Mouse (Mus musculus): Measurements from ENCODE around the gene Gm11549.

- TF ChIP-seq CTCF (conservative IDR thresholded peaks at IDR 0.05 in 1 of 2, IDR thresholded peaks at IDR 0.05 in 1 of 2; ENCODE audit: low read depth in 2 of 2, low read length in 2 of 2) (no peak), JUN (IDR thresholded peaks at IDR 0.05; ENCODE audit: insufficient read depth, low read depth, low read length) (no peak), POLR2AphosphoS2 (IDR thresholded peaks at IDR 0.05; ENCODE audit: low read depth, low read length) (no peak), USF1 (IDR thresholded peaks at IDR 0.05; ENCODE audit: low read depth, low read length) (no peak), NELFE (IDR thresholded peaks at IDR 0.05; ENCODE audit: low read depth, low read length) (no peak), MEF2A (IDR thresholded peaks at IDR 0.05; ENCODE audit: borderline replicate concordance, low read depth, low read length) (no peak), TCF12 (IDR thresholded peaks at IDR 0.05; ENCODE audit: low read depth, low read length) (no peak), RAD21 (IDR thresholded peaks at IDR 0.05; ENCODE audit: low read depth, low read length) (no peak), MAFK (IDR thresholded peaks at IDR 0.05; ENCODE audit: insufficient replicate concordance, low read length) (no peak), ZC3H11A (IDR thresholded peaks at IDR 0.05; ENCODE audit: low read depth, low read length) (no peak), EP300 (IDR thresholded peaks at IDR 0.05; ENCODE audit: low read length) (no peak), JUND (conservative IDR thresholded peaks at IDR 0.05; ENCODE audit: low read depth, low read length) (no peak), CHD2 (IDR thresholded peaks at IDR 0.05; ENCODE audit: low read length) (no peak), POLR2A (IDR thresholded peaks at IDR 0.05; ENCODE audit: low read depth, low read length) (no peak)
These were observed 11.1 kb upstream of the Gm11549 start for GRCm38 (mm10) chr3:36532738-36533137.

Measured in CH12.LX (cell line).